Comparison of ENCODE assay signal across 8 mouse cellular contexts in genomic region chr4:66827463-66828162, GRCm38 (mm10). TPM values are rescaled to one million over a fixed set of nuclear protein-coding genes. Genes with fewer than 3 reads are reported as not detected.
A peak's percentile ranks its signal among the peaks of the same experiment; 100 is the strongest.
DNase-seq lines count a peak whose midpoint lies in the region; ATAC-seq lines count a peak whose summit lies in the region.

Tlr4 (plus strand) TSS chr4:66827584.

- H3K27ac ChIP-seq in embryonic facial prominence, embryonic 12.5 days, result peak within 1 kb of the TSS; percentile 38; the same call in 1 of the 2 replicates
- peak within 1 kb of the TSS; percentile 60 to 81 for H3K27ac ChIP-seq in heart, embryonic 14.5 days (replicated peaks in 1 of 2; ENCODE audit: control insufficient read depth in 1 of 2, insufficient read depth in 1 of 2, low read depth in 2 of 2, low read length in 2 of 2)
- H3K27ac ChIP-seq in liver, embryonic 15.5 days (replicated peaks), result peak within 1 kb of the TSS; percentile 45

- peak; percentile 93 for DNase-seq in 3T3-L1 (ENCODE audit: low read depth, low spot score)
- DNase-seq in kidney, postnatal 4 days, result peak; percentile 74 to 81
- DNase-seq in right cerebral cortex, postnatal 14 days, result peak; percentile 13

- H3K4me2 ChIP-seq in embryonic facial prominence, embryonic 12.5 days (replicated peaks), result peak within 1 kb of the TSS; percentile 23
- peak within 1 kb of the TSS; percentile 57 for H3K4me2 ChIP-seq in heart, embryonic 14.5 days (ENCODE audit: low read length)
- H3K4me2 ChIP-seq in liver, embryonic 15.5 days, result peak within 1 kb of the TSS; percentile 26

- H3K4me1 ChIP-seq in embryonic facial prominence, embryonic 12.5 days, result no peaks in the 10 kb centered on the region
- peaks cover 2 to 20% of the 10 kb centered on the region in 2 experiments for H3K4me1 ChIP-seq in heart, embryonic 14.5 days (ENCODE audit: control insufficient read depth in 2 of 2, insufficient read depth in 2 of 2, low read length in 2 of 2)
- H3K4me1 ChIP-seq in liver, embryonic 15.5 days (replicated peaks), result no peaks in the 10 kb centered on the region

- H3K36me3 ChIP-seq in embryonic facial prominence, embryonic 12.5 days, result no peaks in the 10 kb centered on the region
- no peaks in the 10 kb centered on the region for H3K36me3 ChIP-seq in heart, embryonic 14.5 days (ENCODE audit: control insufficient read depth, insufficient read depth, low read length)
- H3K36me3 ChIP-seq in liver, embryonic 15.5 days (replicated peaks), result no peaks in the 10 kb centered on the region

- WGBS in embryonic facial prominence, embryonic 12.5 days, result 49% methylated on average over 11 of the region's 11 CpGs
- 46% methylated on average over 11 of the region's 11 CpGs for WGBS in heart, embryonic 14.5 days
- 13% methylated on average over 11 of the region's 11 CpGs for WGBS in liver, embryonic 15.5 days (ENCODE audit: insufficient replicate concordance)

- no peaks in the 10 kb centered on the region for H3K27me3 ChIP-seq in embryonic facial prominence, embryonic 12.5 days
- no peaks in the 10 kb centered on the region for H3K27me3 ChIP-seq in heart, embryonic 14.5 days (ENCODE audit: control insufficient read depth, insufficient read depth, low read length)
- H3K27me3 ChIP-seq in liver, embryonic 15.5 days, result no peaks in the 10 kb centered on the region

- peak; percentile 72 for ATAC-seq in activated CD4-positive, CD25-positive, alpha-beta regulatory T cell, adult 4 months
- ATAC-seq in embryonic facial prominence, embryonic 12.5 days (ENCODE audit: insufficient number of reproducible peaks, insufficient read depth, low FRiP score, low TSS enrichment), result peak; percentile 15; the same call in 1 of the 2 replicates
- ATAC-seq in heart, embryonic 14.5 days (ENCODE audit: insufficient number of reproducible peaks, insufficient read depth, low FRiP score, low read depth), result peak; percentile 71; the same call in 1 of the 2 replicates
- ATAC-seq in liver, embryonic 15.5 days (ENCODE audit: insufficient read depth), result peak; percentile 64
- ATAC-seq in erythroid progenitor cell, adult 5-6 weeks (replicated peaks; ENCODE audit: low FRiP score, poor library complexity, severe bottlenecking), result no peak

- H3K9ac ChIP-seq in embryonic facial prominence, embryonic 12.5 days, result no peak within 1 kb of the TSS
- H3K9ac ChIP-seq in heart, embryonic 14.5 days (ENCODE audit: low read length), result peak within 1 kb of the TSS; percentile 62
- H3K9ac ChIP-seq in liver, embryonic 15.5 days, result no peak within 1 kb of the TSS

- no peaks in the 10 kb centered on the region for H3K9me3 ChIP-seq in embryonic facial prominence, embryonic 12.5 days
- H3K9me3 ChIP-seq in heart, embryonic 14.5 days (ENCODE audit: control insufficient read depth, low read length), result no peaks in the 10 kb centered on the region
- H3K9me3 ChIP-seq in liver, embryonic 15.5 days (replicated peaks), result no peaks in the 10 kb centered on the region

- no peak within 1 kb of the TSS for H3K4me3 ChIP-seq in embryonic facial prominence, embryonic 12.5 days
- peak within 1 kb of the TSS; percentile 29 to 36 for H3K4me3 ChIP-seq in heart, embryonic 14.5 days (ENCODE audit: control insufficient read depth in 1 of 2, insufficient read depth in 1 of 2, low read depth in 1 of 2, low read length in 2 of 2)
- H3K4me3 ChIP-seq in liver, embryonic 15.5 days (replicated peaks), result peak within 1 kb of the TSS; percentile 35

RNA-seq across cellular contexts. Expression of gene Tlr4, which starts in this region (rescaled TPM):
- polyA plus RNA-seq in activated CD4-positive, CD25-positive, alpha-beta regulatory T cell, adult 4 months (2017; shearing (Covaris generic)), result 1 to 10 TPM; 2.0 to 2.5 TPM
- polyA plus RNA-seq in embryonic facial prominence, embryonic 12.5 days (2016; fragmentation: Nextera tagmentation; extraction: Ambion mirVana), result 0.83 and 1.4 TPM in 2 replicates
- 3.6 and 3.8 TPM in 2 replicates for polyA plus RNA-seq in heart, embryonic 14.5 days (2014; fragmentation: Nextera tagmentation; extraction: Ambion mirVana)
- 2.7 and 2.9 TPM in 2 replicates for polyA plus RNA-seq in liver, embryonic 15.5 days (2015; fragmentation: Nextera tagmentation; extraction: Ambion mirVana)
- total RNA-seq in erythroid progenitor cell, adult 5-6 weeks (2015; ENCODE audit: low replicate concordance), result 3.4 and 6.1 TPM in 2 replicates
- total RNA-seq in erythroid progenitor cell, adult 5-6 weeks (2017; ENCODE audit: low replicate concordance), result 4.2 and 6.0 TPM in 2 replicates

Comparison
In these comparisons a context has a peak if more than half of its experiments do, and no peak if none do; other contexts are left out.
1. DNase-seq: peak in every context shown above with its lines; median percentile 93 in 3T3-L1; 78 in kidney, postnatal 4 days; 13 in right cerebral cortex, postnatal 14 days.